Mouse (Mus musculus): ENCODE measurements at regions not wholly inside any gene's neighbourhood (a gene's known extent, or its start where the extent isn't known, plus 50 kb on each side); places are given as distances from the start of the nearest gene placed in this dataset.

- WGBS = 13% methylated on average over 10 of the region's 10 CpGs
- peak; percentile 41; the same call in 1 of the 2 replicates for ATAC-seq (ENCODE audit: low FRiP score)
Measured at GRCm38 (mm10) chr4:89523423-89524259, 155.6 kb upstream of the Dmrta1 start.

GRCm38 (mm10) chr4:89518027-89518426 is 161.2 kb upstream of the Dmrta1 start:
- no peak for ATAC-seq (ENCODE audit: low FRiP score)
- Histone ChIP-seq H3K36me3 (no peaks in the 10 kb centered on the region), H3K4me1 (replicated peaks) (no peaks in the 10 kb centered on the region), H3K4me2 (no peak overlapping the region), H3K27me3 (peaks cover 14% of the 10 kb centered on the region), H3K9ac (no peak overlapping the region), H3K4me3 (no peak overlapping the region), H3K9me3 (no peaks in the 10 kb centered on the region), H3K27ac (no peak overlapping the region)
- 84% methylated on average over 3 of the region's 3 CpGs for WGBS

More at GRCm38 (mm10) chr4:89523423-89524259, 155.6 kb upstream of the Dmrta1 start:
- no peaks in the 10 kb centered on the region for H3K9me3 ChIP-seq
- no peak overlapping the region for H3K9ac ChIP-seq
- H3K27ac ChIP-seq = no peak overlapping the region
- H3K27me3 ChIP-seq = peaks cover 45% of the 10 kb centered on the region
- H3K36me3 ChIP-seq = no peaks in the 10 kb centered on the region
- peak overlapping the region; percentile 77 for H3K4me2 ChIP-seq
- peak overlapping the region; percentile 48 for H3K4me3 ChIP-seq
- no peaks in the 10 kb centered on the region; the same call in 1 of the 2 replicates for H3K4me1 ChIP-seq (replicated peaks)

GRCm38 (mm10) chr4:89515823-89516411 is 163.3 kb upstream of the Dmrta1 start:
- Histone ChIP-seq H3K27me3 (no peaks in the 10 kb centered on the region), H3K4me3 (no peak overlapping the region), H3K4me1 (replicated peaks) (no peaks in the 10 kb centered on the region), H3K9ac (no peak overlapping the region), H3K4me2 (no peak overlapping the region), H3K36me3 (no peaks in the 10 kb centered on the region), H3K27ac (no peak overlapping the region), H3K9me3 (no peaks in the 10 kb centered on the region)
- ATAC-seq (ENCODE audit: low FRiP score) = no peak
- 40% methylated on average over 7 of the region's 7 CpGs for WGBS

- H3K4me1 ChIP-seq (replicated peaks) = no peaks in the 10 kb centered on the region
- H3K9me3 ChIP-seq = no peaks in the 10 kb centered on the region
- no peak overlapping the region for H3K4me2 ChIP-seq
- H3K9ac ChIP-seq = no peak overlapping the region
- no peaks in the 10 kb centered on the region for H3K36me3 ChIP-seq
- 92% methylated on average over 7 of the region's 7 CpGs for WGBS
- H3K27ac ChIP-seq = no peak overlapping the region
- ATAC-seq (ENCODE audit: low FRiP score) = no peak
- no peaks in the 10 kb centered on the region for H3K27me3 ChIP-seq
- H3K4me3 ChIP-seq = no peak overlapping the region
Measured at GRCm38 (mm10) chr4:89514981-89515380, 164.3 kb upstream of the Dmrta1 start.

GRCm38 (mm10) chr4:89510593-89510992 is 168.6 kb upstream of the Dmrta1 start:
- Histone ChIP-seq H3K36me3 (no peaks in the 10 kb centered on the region), H3K4me2 (no peak overlapping the region), H3K27ac (no peak overlapping the region), H3K27me3 (no peaks in the 10 kb centered on the region), H3K9me3 (no peaks in the 10 kb centered on the region), H3K4me1 (replicated peaks) (peaks cover 7% of the 10 kb centered on the region; the same call in 1 of the 2 replicates), H3K4me3 (no peak overlapping the region), H3K9ac (no peak overlapping the region)
- no peak for ATAC-seq (ENCODE audit: low FRiP score)
- WGBS = 93% methylated on average over 5 of the region's 5 CpGs

- Histone ChIP-seq H3K27me3 (no peaks in the 10 kb centered on the region), H3K27ac (no peak overlapping the region), H3K9me3 (no peaks in the 10 kb centered on the region), H3K4me1 (replicated peaks) (peaks cover 12% of the 10 kb centered on the region; the same call in 1 of the 2 replicates), H3K4me2 (no peak overlapping the region), H3K36me3 (no peaks in the 10 kb centered on the region), H3K4me3 (no peak overlapping the region), H3K9ac (no peak overlapping the region)
- 73% methylated on average over 13 of the region's 13 CpGs for WGBS
- ATAC-seq (ENCODE audit: low FRiP score) = no peak
Measured at GRCm38 (mm10) chr4:89509655-89510391, 169.4 kb upstream of the Dmrta1 start.

- Histone ChIP-seq H3K9me3 (no peaks in the 10 kb centered on the region), H3K36me3 (no peaks in the 10 kb centered on the region), H3K4me3 (no peak overlapping the region), H3K27ac (no peak overlapping the region), H3K4me2 (peak overlapping the region; percentile 4; the same call in 1 of the 2 replicates), H3K27me3 (no peaks in the 10 kb centered on the region), H3K9ac (0 out of 2 replicates have a peak overlapping the region, but pooled peaks have one; percentile 1), H3K4me1 (replicated peaks) (peaks cover 12% of the 10 kb centered on the region; the same call in 1 of the 2 replicates)
- ATAC-seq (ENCODE audit: low FRiP score) = 0 out of 2 replicates have a peak, but pooled peaks have one; percentile 28
- WGBS = 24% methylated on average over 6 of the region's 6 CpGs
Measured at GRCm38 (mm10) chr4:89508103-89508763, 171.0 kb upstream of the Dmrta1 start.

GRCm38 (mm10) chr4:89505368-89505819 is 173.8 kb upstream of the Dmrta1 start:
- Histone ChIP-seq H3K9me3 (no peaks in the 10 kb centered on the region), H3K9ac (no peak overlapping the region), H3K27me3 (no peaks in the 10 kb centered on the region), H3K27ac (no peak overlapping the region), H3K4me3 (no peak overlapping the region), H3K36me3 (no peaks in the 10 kb centered on the region), H3K4me2 (no peak overlapping the region), H3K4me1 (replicated peaks) (peaks cover 12% of the 10 kb centered on the region; the same call in 1 of the 2 replicates)
- 15% methylated on average over 6 of the region's 6 CpGs for WGBS
- ATAC-seq (ENCODE audit: low FRiP score) = no peak

GRCm38 (mm10) chr4:89500232-89500631 is 179.0 kb upstream of the Dmrta1 start:
- Histone ChIP-seq H3K4me3 (no peak overlapping the region), H3K36me3 (no peaks in the 10 kb centered on the region), H3K4me1 (replicated peaks) (0 out of 2 replicates have a peak, but pooled peaks cover under 1% of the 10 kb centered on the region), H3K27ac (no peak overlapping the region), H3K27me3 (no peaks in the 10 kb centered on the region), H3K9ac (no peak overlapping the region), H3K9me3 (no peaks in the 10 kb centered on the region), H3K4me2 (no peak overlapping the region)
- 76% methylated on average over 4 of the region's 4 CpGs for WGBS
- ATAC-seq (ENCODE audit: low FRiP score) = no peak

GRCm38 (mm10) chr4:89490947-89491346 is 180.1 kb upstream of the Cdkn2b start:
- no peak for ATAC-seq (ENCODE audit: low FRiP score)
- no peak overlapping the region for H3K27ac ChIP-seq
- no peaks in the 10 kb centered on the region for H3K27me3 ChIP-seq
- H3K9ac ChIP-seq = no peak overlapping the region
- no peaks in the 10 kb centered on the region for H3K36me3 ChIP-seq
- no peaks in the 10 kb centered on the region for H3K9me3 ChIP-seq
- no peak overlapping the region for H3K4me3 ChIP-seq
- no peak overlapping the region for H3K4me2 ChIP-seq
- no peaks in the 10 kb centered on the region for H3K4me1 ChIP-seq (replicated peaks)
- 91% methylated on average over 8 of the region's 8 CpGs for WGBS

- Histone ChIP-seq H3K4me1 (replicated peaks) (no peaks in the 10 kb centered on the region), H3K27me3 (no peaks in the 10 kb centered on the region), H3K4me2 (no peak overlapping the region), H3K4me3 (no peak overlapping the region), H3K9ac (no peak overlapping the region), H3K27ac (no peak overlapping the region), H3K9me3 (no peaks in the 10 kb centered on the region), H3K36me3 (no peaks in the 10 kb centered on the region)
- WGBS = 87% methylated on average over 5 of the region's 5 CpGs
- no peak for ATAC-seq (ENCODE audit: low FRiP score)
Measured at GRCm38 (mm10) chr4:89487416-89488165, 176.8 kb upstream of the Cdkn2b start.

Measured in hindbrain, embryonic 13.5 days (tissue).